Mouse (Mus musculus) T-helper 2 cell (primary cell): ENCODE data around the gene Synpo2.

Source experiments
- in situ Hi-C: fragments of 300-600 bp; cut with MboI, MseI; formaldehyde crosslinking; loops from one replicate; pipeline ENCODE4 v1.15.1; 2025; ENCODE audit warnings: high pct_unique_total_duplicates

The Synpo2 gene

DNA sequence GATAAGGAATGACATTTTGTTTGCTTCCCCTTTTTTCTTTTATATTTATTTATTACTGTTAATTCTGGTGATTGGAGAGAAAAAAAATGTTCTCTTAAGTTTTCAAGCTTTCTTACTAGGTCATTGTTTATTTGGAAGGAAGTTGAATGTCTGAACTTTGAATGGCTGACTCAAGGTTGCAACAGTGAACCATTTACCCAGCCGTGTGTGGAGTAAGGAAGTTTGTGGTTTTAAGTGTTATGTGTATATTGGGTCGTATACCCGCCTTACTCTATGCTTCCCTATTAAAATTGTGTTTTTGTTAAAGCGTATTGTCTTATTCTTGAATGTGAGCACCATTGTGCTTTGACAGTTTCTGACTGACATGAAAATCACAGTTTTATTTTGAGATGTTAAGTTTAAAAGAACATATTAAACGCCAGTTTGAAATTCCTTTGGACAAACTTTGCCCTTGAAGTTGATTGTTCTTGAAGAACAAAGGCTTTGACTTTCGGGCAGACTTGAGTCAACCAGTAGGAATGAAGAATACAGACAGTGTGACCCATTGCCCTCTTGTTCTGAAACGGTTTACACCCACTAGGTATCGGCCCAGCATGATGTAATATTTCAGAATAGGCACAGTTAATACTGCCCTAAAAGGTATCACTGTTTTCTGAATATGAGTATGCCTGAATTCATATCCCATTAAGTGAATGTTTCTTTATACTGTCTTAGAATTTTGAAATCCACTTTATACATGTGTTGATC lies 182.6 kb downstream of the Synpo2 start:
- in situ Hi-C loops = loop anchor here (10.0 kb wide), 1 partner anchor 641 kb away; the partner anchor contains the start of gene Ndst3

DNA sequence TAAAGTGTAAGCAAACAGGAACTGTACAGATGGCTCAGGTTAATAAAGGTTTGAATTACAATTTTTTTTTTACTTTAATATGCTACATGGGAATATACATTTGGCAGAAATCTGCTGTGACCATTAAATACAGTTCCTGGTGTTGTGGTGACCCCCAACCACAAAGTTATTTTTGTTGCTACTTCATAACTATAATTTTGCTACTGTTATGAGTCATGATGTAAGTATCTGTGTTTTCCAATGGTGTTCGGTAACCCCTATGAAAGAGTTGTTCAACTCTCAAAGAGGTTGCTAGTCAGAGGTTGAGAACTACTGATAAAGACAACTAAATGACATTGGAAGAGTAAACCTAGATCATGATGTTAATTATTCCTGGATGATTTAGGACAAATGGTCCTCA lies 193.6 kb downstream of the Synpo2 start:
- in situ Hi-C loops = no loop called here

DNA sequence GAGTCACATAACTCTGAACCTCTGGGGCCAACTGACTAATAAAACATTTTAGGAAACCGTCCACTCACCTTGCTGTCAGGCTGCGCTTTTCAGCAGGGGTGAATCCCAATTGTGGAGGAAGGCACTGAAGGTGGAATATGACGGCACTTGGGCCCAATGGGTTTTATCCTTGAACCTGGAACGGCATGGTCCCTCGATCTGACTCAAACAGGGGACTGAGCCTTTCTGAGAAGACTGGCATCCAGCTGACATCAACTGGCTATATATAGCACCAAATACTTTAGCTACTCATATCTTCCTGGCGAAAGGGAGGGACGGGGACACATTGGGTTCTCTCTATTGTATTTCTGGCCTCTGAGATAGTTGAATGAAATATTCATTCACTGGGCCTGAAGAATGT lies 201.2 kb downstream of the Synpo2 start, which contains the start of gene Myoz2:
Myoz2 (minus strand) TSS at position 264 of the 400 bp plus-strand sequence.
- in situ Hi-C loops = no loop called here

DNA sequence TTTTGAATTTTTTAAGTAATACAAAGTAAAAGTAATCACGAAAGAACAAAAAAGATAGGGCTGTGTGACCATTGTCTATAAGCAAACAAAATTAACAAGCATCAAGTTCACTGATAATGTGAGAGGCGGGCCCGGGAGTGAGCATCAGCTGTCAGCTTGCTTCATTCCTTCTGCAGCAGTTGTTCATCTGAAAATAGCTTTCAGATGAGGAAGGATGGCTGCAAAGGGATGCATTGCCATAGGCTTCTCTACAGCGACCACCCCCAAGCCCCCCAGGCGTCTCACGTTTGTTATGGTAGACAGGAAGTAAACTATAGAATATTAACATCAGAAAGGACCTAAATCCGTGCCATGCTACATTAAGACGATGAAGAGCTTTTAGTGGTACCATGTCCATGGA lies 202.1 kb downstream of the Synpo2 start:
- in situ Hi-C loops = no loop called here
